Mouse (Mus musculus) heart, adult 2 months (tissue): ENCODE results near the gene Klhdc8a. TPM values are rescaled to one million over a fixed set of nuclear protein-coding genes. Genes with fewer than 3 reads are reported as not detected.
"Not testable (repeated sequence)": the region's sequence is repeated elsewhere in the genome, so short reads cannot be mapped to it uniquely, and the experiment has no call there.

ENCODE experiments used
- DNase-seq, 2 experiments: peaks; one replicate each; pipeline ENCODE4 v3.0.0; 2021
- H3K27ac ChIP-seq: fragments of 200-600 bp; 2 replicates; pipeline ENCODE4 v1.8.1; 2022
- H3K27me3 ChIP-seq: fragments of 200-500 bp; 2 replicates; pipeline ENCODE4 v1.6.1; 2012; ENCODE audit warnings: mild to moderate bottlenecking, low read length, inconsistent platforms, mixed read lengths; ENCODE audit not compliant: control insufficient read depth, insufficient read depth
- H3K36me3 ChIP-seq: fragments of 200-500 bp; 2 replicates; pipeline ENCODE4 v1.6.1; 2012; ENCODE audit warnings: low read length, inconsistent platforms; ENCODE audit not compliant: control insufficient read depth, insufficient read depth
- H3K4me1 ChIP-seq: fragments of 200-500 bp; 2 replicates; pipeline ENCODE4 v1.6.1; 2011; ENCODE audit warnings: low read length; ENCODE audit not compliant: control insufficient read depth, insufficient read depth
- H3K4me3 ChIP-seq: fragments of 200-600 bp; 2 replicates; pipeline ENCODE4 v1.8.1; 2022
- H3K79me2 ChIP-seq: fragments of 200-500 bp; replicated peaks from 2 replicates; pipeline ENCODE4 v1.6.1; 2012; ENCODE audit warnings: mild to moderate bottlenecking, inconsistent platforms, low read length, moderate library complexity, mixed read lengths; ENCODE audit not compliant: control insufficient read depth, insufficient read depth
- H3K9ac ChIP-seq: fragments of 200-500 bp; 2 replicates; pipeline ENCODE4 v1.6.1; 2012; ENCODE audit warnings: low read depth, mild to moderate bottlenecking, control low read depth, inconsistent platforms, low read length, mixed read lengths
- CTCF ChIP-seq: fragments of 200-600 bp; IDR thresholded peaks from 2 replicates; pipeline ENCODE4 v1.8.1; 2022; ENCODE audit warnings: antibody characterized with exemption, mild to moderate bottlenecking, moderate library complexity
- EP300 ChIP-seq: fragments of 200-500 bp; IDR thresholded peaks from 2 replicates; pipeline ENCODE4 v1.6.1; 2011; ENCODE audit warnings: low read depth, low read length, control low read depth; ENCODE audit not compliant: insufficient read depth
- POLR2A ChIP-seq: fragments of 200-500 bp; IDR thresholded peaks from 2 replicates; pipeline ENCODE4 v1.6.1; 2011; ENCODE audit warnings: mild to moderate bottlenecking, low read depth, low read length, control low read depth; ENCODE audit not compliant: insufficient read depth
- WGBS: fragments of 180-500 bp; shearing (Covaris S2); methylation state at CpG from one replicate; pipeline ENCODE4 v1.1.7; 2018; 5-methylcytosine and 5-hydroxymethylcytosine counted together
- intact Hi-C: fragments of 180-260 bp; cut with DNase I; formaldehyde crosslinking; loops from one replicate; pipeline ENCODE4 v1.15.1; 2025
- polyA plus RNA-seq: library from polyadenylated mRNA; depleted of rRNA; stranded (reverse); fragments of >200 nt; gene quantifications from 2 replicates; pipeline ENCODE4 v1.2.3, GENCODE M21; 2012
- total RNA-seq, 2 experiments: library from RNA; stranded (reverse); gene quantifications; 2 replicates each; pipeline ENCODE4 v1.2.3; 2021

Klhdc8a gene
- total and polyA plus RNA-seq, 3 experiments: 15.4 to 21.0 (median 15.9) TPM

DNA sequence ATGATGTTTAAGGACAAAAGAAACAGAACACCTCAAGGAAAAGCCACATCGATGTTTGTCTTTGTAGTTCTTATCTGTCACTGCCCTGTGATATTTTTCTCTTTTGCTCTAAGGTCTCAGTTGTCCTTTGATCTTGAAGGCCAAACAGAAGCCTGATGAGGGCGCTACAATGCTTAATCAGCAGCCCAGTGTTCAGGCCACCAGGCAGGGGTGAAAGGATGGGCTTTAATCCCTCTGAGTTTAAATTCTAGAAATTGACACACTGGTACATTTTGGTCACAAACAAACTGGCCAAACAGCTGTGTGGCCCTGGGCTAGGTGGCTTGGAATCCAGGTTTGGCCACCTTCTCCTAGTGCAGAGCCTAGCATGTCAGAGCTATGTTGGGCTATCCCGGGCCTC is 21.7 kb upstream of the Klhdc8a start:
- TF ChIP-seq CTCF: no peak
- no peak for TF ChIP-seq POLR2A
- Histone ChIP-seq H3K27me3 (no peaks in the 10 kb centered on the region), H3K4me1 (no peaks in the 10 kb centered on the region), H3K9ac (no peak overlapping the region), H3K79me2 (no peaks in the 10 kb centered on the region), H3K36me3 (no peaks in the 10 kb centered on the region), H3K4me3 (no peak overlapping the region), H3K27ac (no peak overlapping the region)
- no peak for DNase-seq
- WGBS: 64% methylated on average over 3 of the region's 3 CpGs
- intact Hi-C loops: no loop called here

DNA sequence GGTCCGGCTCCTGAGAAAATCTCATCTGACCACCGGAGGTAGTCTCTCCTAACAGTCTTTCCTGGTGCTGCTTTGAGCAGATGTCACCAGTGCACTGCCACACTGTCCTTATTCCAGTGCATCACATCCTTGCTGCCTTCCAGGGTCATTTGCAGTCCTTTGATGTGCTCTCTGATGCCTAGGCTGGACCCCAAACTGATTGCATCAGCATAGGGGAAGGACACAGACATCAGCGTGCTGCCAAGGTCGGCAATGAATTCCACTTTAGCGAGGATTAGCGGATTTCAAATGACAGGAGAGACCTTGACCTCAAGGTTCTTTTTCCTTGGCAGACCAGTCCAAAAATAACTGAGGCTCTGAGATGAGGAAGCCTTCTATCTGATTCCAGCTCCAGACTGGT is 21.3 kb upstream of the Klhdc8a start:
- 51% methylated on average over 6 of the region's 6 CpGs for WGBS
- intact Hi-C loops: no loop called here

DNA sequence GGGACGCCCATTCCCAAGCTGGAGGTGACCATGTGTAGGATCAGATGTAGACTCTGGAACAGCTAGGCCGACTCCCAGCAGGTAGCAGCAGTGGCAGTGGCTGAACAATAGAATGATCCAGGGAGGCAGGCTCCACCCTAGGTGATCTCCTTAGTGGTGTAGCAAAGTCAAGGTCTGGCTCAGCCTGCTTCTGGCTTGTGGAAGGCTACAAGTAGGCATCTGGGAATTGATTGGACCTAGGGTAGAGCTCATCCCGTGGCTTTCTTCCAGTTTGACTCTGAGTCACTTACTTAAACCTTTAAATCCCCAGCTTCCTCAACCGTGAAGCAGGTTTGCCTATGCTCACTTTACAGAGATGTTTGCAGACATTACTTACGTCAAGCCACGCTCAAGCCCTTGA is 17.8 kb upstream of the Klhdc8a start:
- DNase-seq, intact Hi-C loops, H3K36me3 ChIP-seq, H3K27me3 ChIP-seq, H3K79me2 ChIP-seq, H3K4me3 ChIP-seq, H3K27ac ChIP-seq, H3K9ac ChIP-seq, H3K4me1 ChIP-seq: not testable (repeated sequence)
- 76% methylated on average over 6 of the region's 6 CpGs for WGBS

More for the DNA sequence above, 21.3 kb upstream of the Klhdc8a start:
- Histone ChIP-seq H3K9ac (no peak overlapping the region), H3K36me3 (no peaks in the 10 kb centered on the region), H3K4me3 (no peak overlapping the region), H3K79me2 (no peaks in the 10 kb centered on the region), H3K4me1 (no peaks in the 10 kb centered on the region), H3K27ac (no peak overlapping the region), H3K27me3 (no peaks in the 10 kb centered on the region)
- DNase-seq: no peak
- TF ChIP-seq EP300 (no peak), POLR2A (no peak), CTCF (no peak)

DNA sequence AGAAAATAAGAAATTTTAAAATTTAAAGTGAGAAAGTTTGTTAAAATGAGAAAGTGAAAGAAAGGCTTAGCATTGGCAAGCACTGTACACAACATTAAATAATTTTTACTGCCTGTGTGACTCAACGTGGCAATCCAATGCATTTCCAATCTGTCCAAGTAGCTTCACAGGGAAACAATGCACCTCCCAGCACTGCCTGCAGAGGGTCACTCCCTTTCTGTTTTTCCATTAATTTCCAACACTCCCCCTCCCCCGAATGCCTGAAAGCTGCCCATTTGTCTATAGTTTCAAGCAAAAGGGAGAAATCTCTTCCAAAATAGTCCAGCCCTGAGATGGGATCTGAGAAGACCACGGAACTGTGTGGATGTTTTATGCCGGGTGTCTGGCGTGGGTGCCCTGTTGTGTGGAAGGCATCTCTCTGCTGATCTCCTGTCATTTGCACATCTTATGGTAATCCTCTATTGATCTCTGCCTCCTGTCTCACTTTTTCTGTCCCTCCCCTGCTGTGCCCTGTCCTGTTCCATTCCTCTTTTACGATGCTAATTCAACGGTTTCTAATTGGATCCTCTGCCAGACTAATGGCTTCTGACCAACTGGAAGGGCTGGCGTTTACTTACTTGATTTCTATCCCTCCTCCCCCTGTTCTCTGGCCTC is 16.8 kb upstream of the Klhdc8a start:
- Histone ChIP-seq H3K4me3 (no peak overlapping the region), H3K36me3 (no peaks in the 10 kb centered on the region), H3K4me1 (no peaks in the 10 kb centered on the region), H3K27ac (no peak overlapping the region), H3K79me2 (no peaks in the 10 kb centered on the region), H3K9ac (no peak overlapping the region), H3K27me3 (no peaks in the 10 kb centered on the region)
- intact Hi-C loops: no loop called here
- TF ChIP-seq EP300 (no peak), CTCF (no peak), POLR2A (no peak)
- 48% methylated on average over 8 of the region's 8 CpGs for WGBS
- no peak for DNase-seq

DNA sequence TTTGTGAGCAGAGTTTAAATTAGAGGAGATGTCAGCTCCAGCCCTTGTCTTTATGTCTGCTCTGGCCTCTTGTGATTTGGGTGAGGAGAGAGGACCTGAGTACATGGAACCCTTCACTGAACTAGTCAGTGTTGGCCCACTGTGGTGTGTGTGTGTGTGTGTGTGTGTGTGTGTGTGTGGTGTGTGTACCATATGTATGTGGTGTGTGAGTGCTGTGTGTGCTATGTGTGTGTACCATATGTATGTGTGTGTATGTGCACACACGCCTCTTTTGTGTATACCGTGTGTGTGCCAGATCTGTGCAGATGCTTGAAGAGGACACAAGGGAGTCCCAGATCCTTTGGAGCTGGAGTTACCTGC is 16.3 kb upstream of the Klhdc8a start:
- TF ChIP-seq POLR2A: no peak
- TF ChIP-seq CTCF: no peak
- no peak for TF ChIP-seq EP300
- Histone ChIP-seq H3K27me3 (no peaks in the 10 kb centered on the region), H3K9ac (no peak overlapping the region), H3K4me1 (no peaks in the 10 kb centered on the region), H3K79me2 (no peaks in the 10 kb centered on the region), H3K4me3 (no peak overlapping the region), H3K27ac (no peak overlapping the region), H3K36me3 (no peaks in the 10 kb centered on the region)
- 91% methylated on average over 2 of the region's 2 CpGs for WGBS
- DNase-seq: no peak
- intact Hi-C loops: no loop called here

DNA sequence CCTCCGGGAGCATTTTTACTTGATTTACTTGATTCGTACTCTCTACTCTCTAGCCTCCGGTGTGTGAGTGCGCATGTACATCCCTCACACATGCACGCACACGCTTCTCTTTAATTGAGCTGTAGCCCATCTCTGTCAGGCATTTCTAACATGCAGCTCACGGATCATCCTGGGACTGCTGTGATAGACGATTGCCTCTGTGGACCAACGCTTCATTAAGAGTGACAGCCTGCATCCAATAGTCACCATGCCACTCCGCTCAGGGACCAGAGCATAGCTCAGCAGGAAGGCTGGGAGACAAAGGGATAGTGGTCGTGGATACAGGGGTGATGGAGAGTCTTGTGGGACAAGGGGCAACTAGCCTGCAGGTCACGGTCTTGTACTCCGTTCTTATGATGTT is 15.4 kb upstream of the Klhdc8a start:
- H3K36me3 ChIP-seq: no peaks in the 10 kb centered on the region
- intact Hi-C loops: no loop called here
- no peak overlapping the region for H3K9ac ChIP-seq
- H3K27ac ChIP-seq: no peak overlapping the region
- no peak overlapping the region for H3K4me3 ChIP-seq
- 82% methylated on average over 13 of the region's 13 CpGs for WGBS
- DNase-seq: no peak
- H3K79me2 ChIP-seq: no peaks in the 10 kb centered on the region
- TF ChIP-seq EP300: no peak
- TF ChIP-seq POLR2A: no peak
- TF ChIP-seq CTCF: no peak
- H3K4me1 ChIP-seq: peaks cover 4% of the 10 kb centered on the region; the same call in 1 of the 2 replicates
- no peaks in the 10 kb centered on the region for H3K27me3 ChIP-seq

DNA sequence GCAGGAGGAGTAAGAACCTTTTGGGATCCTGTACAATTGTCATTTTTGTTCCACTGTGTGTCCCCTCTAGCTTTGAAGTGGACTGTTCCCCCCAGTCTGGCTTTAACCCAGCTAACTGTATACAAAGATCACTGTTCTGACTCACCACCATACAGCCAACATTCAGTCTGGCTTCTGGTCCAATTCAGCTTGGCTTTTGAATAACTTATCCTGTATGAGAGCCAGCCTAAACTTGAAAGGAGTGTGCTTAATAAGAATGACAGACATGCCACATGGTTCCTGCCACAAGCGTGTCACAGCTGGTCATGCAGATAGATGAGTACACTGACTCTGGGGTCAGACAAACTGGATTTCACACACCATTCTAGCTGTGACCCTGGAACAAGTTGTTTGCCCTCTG is 11.7 kb upstream of the Klhdc8a start:
- H3K4me1 ChIP-seq: peaks cover 4% of the 10 kb centered on the region; the same call in 1 of the 2 replicates
- no peak overlapping the region for H3K27ac ChIP-seq
- no peaks in the 10 kb centered on the region for H3K36me3 ChIP-seq
- no peak for TF ChIP-seq EP300
- TF ChIP-seq POLR2A: no peak
- no peak for TF ChIP-seq CTCF
- H3K27me3 ChIP-seq: no peaks in the 10 kb centered on the region
- H3K4me3 ChIP-seq: no peak overlapping the region
- no peak overlapping the region for H3K9ac ChIP-seq
- no peak for DNase-seq
- WGBS: 61% methylated on average over 1 of the region's 1 CpGs
- H3K79me2 ChIP-seq: no peaks in the 10 kb centered on the region
- intact Hi-C loops: no loop called here
